Mouse (Mus musculus) left cerebral cortex, postnatal 14 days (tissue): ENCODE data around the gene Grik4. TPM values are rescaled to one million over a fixed set of nuclear protein-coding genes. Genes with fewer than 3 reads are reported as not detected.
"Not testable (repeated sequence)": the region's sequence is repeated elsewhere in the genome, so short reads cannot be mapped to it uniquely, and the experiment has no call there.

ENCODE experiments used
- DNase-seq, 2 experiments: peaks; one replicate each; pipeline ENCODE4 v3.0.0; 2021 to 2022; ENCODE audit warnings: low spot score in 2 of 2, mixed read lengths in 1 of 2
- intact Hi-C: fragments of 180-260 bp; cut with DNase I; formaldehyde crosslinking; loops from one replicate; pipeline ENCODE4 v1.15.1; 2025
- total RNA-seq, 2 experiments: library from RNA; stranded (reverse); gene quantifications; 2 replicates each; pipeline ENCODE4 v1.2.3; 2021

The Grik4 gene
- total RNA-seq, 2 experiments from 2014 or later = 16.0 to 16.7 TPM

DNA sequence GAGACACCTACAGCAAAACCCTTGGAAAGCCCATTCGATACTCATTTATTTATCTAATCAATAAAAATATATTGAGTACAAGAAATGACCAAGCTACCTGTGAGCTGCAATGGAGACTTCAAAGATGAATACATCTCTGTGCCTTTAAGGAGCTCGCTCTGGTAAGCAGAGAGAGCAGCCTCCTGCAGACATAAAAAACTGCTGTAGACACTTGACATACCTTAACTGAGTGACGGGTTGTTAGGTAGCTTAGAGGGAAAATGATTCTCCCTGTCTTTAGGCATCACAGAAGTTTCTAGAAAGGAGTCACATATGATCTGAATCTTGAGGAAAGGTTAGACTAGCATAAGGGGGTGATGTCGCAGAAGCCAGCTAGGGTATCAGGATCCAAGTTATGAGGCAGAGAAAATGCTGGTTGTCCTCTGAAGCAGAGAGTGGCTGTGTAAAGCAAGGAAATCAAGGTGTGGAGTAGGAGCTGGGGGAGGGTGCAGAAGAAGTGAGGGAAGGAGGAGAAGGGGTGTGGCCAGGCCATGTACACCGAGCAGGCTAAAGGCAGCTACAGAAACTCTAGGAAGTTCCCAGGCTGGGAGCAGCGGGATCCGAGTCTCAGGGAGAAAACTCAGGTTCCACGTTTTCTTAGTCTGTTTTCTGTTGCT, 160.9 kb downstream of the Grik4 start:
- intact Hi-C loops = no loop called here
- no peak for DNase-seq

DNA sequence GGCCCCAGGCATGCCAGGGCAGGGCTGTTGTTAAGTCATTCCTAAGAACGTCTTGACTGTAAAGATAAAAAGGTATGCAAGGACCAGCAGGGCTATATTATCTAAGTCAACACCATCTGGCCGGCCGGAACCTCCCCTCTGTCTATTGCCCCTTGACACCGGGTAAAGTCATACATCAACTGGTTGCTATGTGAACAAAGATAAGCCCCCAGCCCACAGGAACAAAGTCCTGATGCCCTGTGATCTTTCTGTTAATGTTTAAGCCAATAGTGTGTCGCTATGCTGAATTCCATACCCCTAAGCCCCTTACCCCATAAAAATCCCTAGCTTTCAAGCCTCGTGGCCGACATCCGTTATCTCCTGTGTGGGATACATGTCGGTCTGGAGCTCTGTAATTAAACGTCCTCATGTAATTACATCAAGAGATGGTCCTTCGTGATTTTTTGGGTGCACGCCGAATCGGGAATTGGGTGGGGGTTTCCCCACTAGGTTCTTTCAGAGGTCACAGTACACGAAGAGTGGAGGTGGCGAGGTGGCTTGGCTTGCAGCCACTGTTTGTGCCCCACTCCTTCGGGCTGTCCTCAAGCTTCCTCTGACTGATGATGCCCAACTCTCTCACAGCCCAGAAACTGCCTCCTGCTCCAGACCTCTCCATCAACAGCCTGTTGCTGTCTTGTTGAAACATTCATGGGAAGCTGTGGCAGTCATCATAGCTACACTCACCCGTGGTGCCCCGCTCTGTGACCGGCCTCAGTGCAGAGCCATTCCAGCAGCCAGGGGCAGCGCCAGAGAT, 165.6 kb downstream of the Grik4 start:
- intact Hi-C loops, DNase-seq: not testable (repeated sequence)

DNA sequence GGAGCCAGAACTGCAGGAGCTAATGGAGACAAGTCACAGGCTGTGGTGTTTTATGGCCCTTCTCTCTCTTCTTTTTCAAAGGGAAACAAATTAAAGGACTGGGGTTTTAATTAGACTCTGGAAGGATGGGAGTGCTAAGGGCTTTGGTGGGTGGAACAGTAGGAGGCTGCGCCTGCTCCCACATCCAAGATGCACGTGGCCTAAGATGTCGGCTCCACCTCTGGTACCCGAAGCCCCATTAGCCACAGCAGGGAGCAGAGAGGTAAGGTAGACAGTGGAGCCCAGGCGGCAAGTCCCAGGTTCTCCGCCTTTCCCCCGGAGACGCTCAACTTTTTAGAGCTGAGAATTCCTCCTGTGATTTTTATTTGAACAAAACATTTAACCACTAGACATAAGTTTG, 166.4 kb downstream of the Grik4 start:
- intact Hi-C loops = no loop called here
- no peak for DNase-seq

DNA sequence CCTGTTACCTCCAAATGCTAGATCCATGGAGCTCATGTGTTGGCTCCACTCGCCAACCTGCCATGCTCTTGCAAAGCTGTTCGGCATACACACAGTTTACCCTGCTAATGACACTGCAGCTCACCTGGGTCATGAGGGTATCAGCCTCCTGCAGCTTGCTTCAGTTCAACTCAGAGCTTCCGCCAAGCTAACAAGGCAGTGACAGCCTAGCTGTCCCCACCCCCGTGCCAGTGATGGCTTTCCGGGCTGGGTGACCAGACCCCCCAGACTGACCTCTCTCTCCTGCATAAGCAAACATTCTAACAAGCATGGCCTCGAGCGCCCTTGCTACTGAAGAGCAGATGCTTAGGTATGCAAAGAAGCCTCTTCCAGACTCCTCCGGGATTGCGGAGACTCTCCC, 167.5 kb downstream of the Grik4 start:
- DNase-seq = no peak
- intact Hi-C loops = no loop called here

DNA sequence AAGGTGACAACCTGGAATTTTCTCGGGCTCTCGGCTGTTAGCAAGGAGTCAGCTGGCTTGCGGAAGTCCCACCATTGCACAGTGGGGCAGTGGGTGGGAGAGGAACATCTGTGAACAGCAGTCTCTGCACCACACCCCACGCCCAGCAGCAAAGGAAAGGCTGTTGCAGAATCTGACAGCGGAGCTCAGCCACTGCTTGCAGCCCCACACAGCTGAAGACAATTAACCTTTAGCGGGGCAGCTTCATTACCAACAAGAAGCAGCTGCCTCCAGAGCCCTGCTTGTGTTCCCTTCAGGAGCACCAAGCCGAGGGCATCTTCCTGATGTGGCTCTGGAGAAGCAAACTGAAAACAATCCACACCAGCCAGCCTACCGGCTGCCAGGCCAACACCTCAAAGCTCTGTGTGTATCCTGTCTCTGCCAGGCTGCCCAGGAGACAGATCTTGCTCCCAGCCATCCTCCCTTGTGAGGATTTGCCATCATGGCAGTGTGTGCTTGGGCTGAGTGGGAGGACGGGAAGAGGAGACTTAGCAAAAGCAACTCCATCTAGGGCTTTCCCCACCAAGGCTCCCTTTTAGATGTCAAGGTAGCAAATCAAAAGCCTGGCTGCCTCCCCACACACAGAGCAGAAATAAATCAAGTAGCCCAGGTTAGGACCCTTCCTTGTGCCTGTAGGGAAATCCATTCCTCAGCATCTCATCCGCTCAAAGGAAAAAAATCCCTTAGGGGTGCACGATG, 179.3 kb downstream of the Grik4 start:
- peak in 1 of 2 experiments; percentile 20 for DNase-seq
- intact Hi-C loops = no loop called here

DNA sequence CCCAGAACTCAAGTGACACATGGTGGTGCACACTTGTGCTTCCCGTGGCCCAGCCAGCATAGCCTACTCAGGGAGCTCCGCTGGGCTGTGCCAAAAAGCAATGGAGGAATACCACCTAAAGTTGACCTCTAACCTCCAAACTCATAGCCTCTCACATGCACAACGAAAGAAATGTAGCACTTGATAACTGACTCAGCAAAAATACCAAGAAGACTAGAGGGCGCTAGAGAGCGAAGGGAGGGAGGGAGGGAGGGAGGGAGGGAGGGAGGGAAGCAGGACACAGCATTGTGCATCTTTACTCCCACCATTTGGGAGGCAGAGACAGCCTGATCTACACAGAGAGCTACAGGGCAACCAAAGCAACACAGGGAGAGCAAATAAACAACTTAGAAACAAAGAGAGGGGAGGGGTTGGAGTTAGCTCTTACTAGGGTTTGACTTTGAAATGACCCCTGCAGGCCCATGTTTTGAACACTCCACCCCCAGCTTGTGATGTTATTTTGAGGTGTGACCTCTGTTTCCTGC, 185.5 kb downstream of the Grik4 start:
- intact Hi-C loops = no loop called here

DNA sequence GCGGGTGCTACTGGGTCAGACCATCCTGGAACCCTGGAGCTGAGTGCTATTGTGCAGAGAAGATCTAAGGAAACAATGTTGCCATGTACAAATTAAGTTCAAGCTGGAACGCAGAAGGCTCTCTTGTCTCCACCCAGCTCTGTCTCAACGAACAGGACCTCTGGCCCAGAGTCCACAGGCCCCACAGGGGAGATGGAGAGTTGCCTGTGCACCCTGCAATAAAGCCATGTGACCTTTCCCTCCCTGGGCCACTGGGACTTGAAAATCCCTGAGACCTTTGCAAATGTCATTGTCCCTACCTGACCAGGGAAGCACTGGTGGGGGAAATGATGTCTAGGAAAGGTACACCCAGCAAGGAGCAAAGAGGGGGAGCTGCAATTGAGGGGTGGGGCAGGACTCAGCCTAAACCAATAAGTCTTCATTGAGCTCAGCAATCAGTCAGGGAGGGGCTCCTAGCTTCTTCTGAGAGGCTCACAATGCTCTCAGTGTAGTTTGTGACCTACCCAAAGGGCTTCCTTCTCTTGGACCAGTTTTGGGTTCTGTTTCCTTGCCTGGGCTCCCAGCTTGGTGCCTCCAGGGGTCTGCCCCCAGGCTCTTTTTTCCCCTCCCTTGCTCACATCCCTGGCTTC, 187.2 kb downstream of the Grik4 start:
- intact Hi-C loops = no loop called here

More for the DNA sequence above, 185.5 kb downstream of the Grik4 start:
- no peak for DNase-seq

DNA sequence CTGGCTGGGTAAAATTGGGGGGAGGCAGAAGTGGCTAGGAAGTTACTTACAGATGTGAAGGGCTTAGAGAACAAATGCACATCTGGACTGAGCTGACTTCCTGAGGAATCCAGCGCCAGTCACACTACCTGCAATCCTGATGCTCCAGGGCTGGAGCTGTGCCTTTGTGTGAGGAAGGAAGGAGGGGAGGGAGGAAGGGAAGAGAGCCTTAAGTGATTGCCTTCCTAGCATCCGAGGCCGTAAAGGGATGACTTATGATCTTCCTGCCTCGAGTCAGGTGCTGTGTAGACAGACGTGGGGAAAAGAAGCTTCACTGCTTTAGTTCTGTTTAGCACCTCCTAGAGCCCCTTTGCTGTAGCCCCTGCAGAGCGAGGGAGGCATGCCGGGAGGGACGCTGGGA, 189.6 kb downstream of the Grik4 start:
- intact Hi-C loops = no loop called here
- DNase-seq = no peak

More for the DNA sequence above, 187.2 kb downstream of the Grik4 start:
- no peak for DNase-seq

DNA sequence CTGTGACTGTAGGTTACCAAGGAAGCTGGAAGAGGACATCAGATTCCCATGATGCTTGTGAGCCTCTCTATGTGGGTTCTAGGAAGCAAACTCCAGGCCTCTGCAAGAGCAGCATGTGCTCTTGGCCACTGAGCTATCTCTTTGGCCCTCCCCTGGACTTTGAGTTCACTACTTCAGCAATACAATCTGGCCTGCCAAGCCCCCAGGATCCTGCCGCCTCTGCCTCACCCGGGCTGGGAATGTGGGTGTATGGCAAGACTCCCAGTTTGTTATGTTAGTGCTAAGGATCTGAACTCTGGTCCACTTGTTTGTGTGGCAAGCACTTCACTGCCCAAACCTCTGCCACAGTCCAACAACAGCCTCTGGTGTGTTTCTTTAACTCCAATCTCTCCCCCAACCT, 193.1 kb downstream of the Grik4 start:
- intact Hi-C loops = no loop called here
- no peak for DNase-seq

DNA sequence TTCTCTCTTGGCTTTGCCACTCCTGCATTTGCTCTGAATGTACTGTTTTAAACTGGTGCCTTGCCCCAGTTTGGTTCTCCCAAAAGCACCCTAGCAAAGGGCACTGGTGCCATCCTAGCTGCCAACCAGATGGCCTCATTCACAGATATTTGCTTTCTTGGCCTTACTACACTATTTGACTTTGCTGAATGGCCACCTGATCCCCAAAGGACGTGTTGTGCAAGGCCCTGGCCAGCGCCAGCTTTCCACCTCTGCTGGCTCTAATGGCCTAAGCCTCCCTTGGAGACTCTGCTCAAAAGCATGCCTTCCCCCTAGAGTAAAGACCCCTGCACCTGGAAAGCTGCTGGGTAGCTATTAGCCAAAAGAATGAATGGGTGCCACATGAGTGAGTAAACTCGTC, 194.1 kb downstream of the Grik4 start:
- intact Hi-C loops = no loop called here
- no peak for DNase-seq

DNA sequence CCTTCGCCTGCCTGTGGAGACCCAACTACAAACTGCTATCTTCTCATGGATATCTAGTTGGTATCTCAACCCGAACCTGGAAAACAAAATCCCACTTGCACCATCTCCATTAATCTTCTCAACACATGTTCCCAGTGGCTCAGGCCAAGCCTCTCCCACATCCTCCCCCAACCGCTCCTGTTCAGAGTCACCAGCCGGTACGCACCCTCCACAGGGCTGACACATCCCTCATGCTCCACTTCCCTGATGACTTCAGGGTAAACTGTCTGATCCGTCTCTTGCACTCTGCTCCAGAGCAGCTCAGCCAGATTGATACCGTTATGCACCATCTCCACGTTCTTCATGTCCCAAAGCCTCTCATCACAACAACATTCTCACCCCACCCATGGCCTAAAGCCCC, 198.3 kb downstream of the Grik4 start:
- DNase-seq = no peak
- intact Hi-C loops = no loop called here

DNA sequence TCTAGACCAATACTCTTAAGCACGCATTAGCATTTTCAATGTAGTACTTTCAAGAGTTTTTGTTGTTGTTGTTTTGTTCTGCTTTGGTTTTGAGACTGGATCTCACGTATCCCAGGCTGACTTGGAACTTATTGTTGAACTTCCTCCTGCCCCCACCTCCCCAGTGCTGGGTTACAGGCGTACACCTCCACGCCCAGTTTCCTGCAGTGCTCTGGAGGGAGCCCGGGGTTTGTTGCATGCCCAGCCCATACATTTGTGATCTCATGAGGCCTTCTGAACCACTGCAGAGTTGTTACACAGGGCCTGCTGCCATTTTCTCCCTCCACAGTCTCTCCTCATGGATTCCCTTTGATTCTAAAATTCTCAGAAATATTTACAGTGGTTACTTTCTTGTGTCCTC, 201.9 kb downstream of the Grik4 start:
- intact Hi-C loops = no loop called here
- no peak for DNase-seq

DNA sequence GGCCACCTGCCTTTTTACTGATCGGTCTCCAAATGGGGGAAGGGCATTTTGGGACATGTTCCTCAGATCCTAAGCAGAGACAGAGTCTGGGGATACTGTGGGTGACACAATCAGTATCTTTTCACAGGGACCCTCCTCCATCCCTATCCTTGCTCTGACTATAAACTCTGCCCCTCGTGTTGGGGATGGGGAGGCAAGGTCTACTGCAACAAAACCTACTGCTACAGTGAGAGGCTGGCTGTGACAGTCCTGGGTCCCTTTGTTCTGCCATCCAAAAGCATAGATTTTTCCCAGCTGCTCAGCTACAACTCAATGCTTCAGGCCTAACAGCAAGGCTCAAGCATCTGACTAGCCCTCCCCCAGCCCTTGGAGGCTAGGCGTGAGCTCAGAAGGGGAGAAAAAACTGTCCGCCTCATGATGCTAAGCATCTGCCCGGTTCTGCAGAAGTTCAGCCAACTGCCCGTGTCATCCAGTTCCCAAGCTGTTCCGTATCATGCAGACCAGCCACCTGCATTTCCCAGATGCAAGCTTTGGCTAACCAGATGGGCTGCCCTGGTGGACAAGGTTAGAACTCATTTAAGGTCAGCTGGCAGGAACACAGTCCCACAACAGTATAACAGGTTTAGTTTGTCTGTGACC, 207.5 kb downstream of the Grik4 start:
- intact Hi-C loops = no loop called here
- DNase-seq = no peak

DNA sequence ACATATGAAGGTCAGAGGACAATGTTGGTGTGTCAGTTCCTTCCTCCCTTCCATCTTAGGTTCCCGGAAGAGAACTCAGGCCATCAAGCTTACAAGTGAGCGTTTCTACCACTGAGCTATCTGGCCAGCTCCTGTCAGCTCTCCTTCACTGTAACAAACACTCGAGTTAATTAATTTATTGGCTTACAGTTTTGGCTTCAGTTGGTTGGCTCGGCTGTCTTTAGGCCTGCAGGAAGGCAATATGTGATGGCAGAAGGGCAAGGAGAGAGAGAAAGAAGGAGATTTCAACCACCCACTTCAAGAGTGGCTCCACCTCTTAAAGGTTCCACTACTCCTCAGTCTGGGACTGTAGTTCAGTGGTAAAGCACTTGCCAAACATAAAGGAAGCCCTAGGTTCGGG, 209.2 kb downstream of the Grik4 start:
- intact Hi-C loops = no loop called here
- no peak for DNase-seq

DNA sequence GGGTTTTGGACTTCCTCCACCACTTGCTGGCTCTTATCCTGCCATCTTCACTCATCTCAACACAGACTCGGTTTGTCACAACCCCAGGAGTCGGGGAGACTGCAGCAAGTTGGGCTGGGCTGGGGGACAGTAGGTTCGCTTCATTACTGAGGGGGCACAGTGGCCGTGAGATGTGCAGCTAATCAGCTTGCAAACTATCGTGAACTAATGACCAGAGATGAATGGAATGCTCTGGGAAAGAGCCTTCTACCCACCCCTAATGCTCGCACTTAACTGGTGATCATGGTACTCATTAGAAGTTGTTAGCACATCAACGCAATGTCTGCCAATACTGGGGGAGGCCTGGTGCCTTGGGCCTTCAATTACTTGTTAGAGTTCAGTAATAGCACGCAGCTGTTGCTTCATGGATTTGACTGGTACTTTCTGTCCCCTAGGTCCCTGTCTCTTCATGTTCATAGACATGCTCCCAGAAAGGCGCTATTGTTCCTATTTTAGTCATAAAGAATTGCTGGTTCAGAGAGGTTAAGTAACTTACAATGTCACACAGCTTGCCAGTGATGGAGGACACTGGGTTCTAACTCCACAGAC, 211.5 kb downstream of the Grik4 start:
- intact Hi-C loops = no loop called here
- no peak for DNase-seq

DNA sequence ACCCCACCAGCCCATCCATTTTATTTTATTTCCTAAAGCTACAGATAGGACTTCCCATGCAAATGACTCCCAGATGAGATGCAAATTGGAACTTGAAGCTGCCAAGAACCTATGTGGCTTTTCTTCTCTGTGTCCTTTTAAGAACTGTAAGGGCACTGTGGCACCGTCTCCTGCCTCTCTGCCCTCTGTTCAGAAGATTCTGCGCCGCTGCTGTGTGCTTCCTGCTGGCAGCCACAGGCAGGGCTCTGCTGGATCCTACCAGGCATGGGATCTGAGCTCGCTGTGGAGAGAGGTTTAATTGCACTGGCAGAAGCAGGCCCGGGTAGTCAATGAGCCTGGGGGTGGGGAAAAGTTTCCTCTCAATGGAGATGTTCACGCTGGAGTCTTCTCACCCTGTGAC, 215.8 kb downstream of the Grik4 start:
- intact Hi-C loops = no loop called here
- DNase-seq = no peak

DNA sequence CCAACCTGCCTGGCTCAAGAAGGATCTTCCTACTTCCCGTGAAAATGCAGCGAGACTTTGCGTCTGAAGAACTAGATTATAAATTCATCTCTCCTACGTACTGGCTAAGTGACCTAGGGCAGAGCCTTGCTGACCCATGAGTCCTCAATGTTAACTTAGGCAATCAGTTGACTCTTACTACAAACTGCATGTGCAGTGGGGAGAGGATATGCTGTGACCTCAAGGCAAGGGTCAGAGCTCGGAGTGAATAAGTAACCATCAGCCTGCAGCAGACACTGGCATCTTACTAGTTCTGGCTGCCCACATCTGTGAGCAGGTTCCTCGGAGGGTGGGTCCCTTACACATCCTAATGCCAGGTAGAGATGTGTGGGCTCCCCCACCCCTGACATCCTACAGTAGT, 216.6 kb downstream of the Grik4 start:
- intact Hi-C loops = no loop called here
- DNase-seq = no peak

DNA sequence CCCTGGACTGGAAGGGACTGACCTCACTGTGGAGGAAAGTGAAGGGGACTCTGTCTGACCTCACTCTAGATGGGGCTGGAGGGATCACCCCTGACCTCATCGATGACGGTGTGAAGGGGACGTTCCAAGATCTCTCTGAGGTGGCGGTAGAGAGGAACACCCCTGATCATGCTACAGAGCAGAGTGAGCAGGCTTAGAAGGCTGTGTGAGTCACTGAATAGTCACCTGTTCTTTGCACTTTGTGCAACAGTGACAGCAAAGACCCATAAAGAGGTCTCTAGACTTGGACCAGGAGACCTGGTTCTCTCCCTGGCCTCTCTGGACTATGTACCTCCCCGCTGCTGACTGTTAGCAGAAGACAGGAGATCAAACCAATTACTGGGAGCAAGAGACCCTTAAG, 217.1 kb downstream of the Grik4 start:
- no peak for DNase-seq
- intact Hi-C loops = no loop called here

DNA sequence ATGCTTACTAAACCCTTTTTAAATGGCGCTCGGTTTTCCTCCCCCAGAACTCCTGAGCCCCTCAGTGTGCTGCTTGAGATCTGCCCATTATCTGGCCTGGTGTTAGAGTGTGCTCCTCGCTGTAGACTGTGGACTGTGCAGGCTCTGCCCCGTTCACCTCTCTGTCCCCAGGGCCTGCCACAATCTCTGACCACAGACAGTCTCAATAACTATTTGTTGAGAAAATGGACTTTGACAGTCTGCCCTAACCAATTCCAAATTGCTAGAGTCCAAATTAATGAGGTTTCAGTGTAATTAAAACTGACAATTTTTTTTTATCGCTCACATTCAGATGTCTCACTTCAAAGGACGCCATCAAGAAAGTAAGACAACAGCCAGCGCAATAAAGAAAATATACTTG, 220.2 kb downstream of the Grik4 start:
- intact Hi-C loops = no loop called here
- DNase-seq = no peak
